Mouse (Mus musculus) stomach, postnatal 0 days (tissue): ENCODE data around the gene Anxa5. TPM values are rescaled to one million over a fixed set of nuclear protein-coding genes. Genes with fewer than 3 reads are reported as not detected.
A peak's percentile ranks its signal among the peaks of the same experiment; 100 is the strongest.

Experiments used
- ATAC-seq: fragments of 200-750 bp; cut with Nextera tagmentation; 2 replicates; pipeline ENCODE4 v1.8.0; 2017; ENCODE audit not compliant: low FRiP score, low TSS enrichment
- DNase-seq: peaks from one replicate; pipeline ENCODE4 v3.0.0-alpha.2; 2016; ENCODE audit warnings: low spot score
- H3K27ac ChIP-seq: fragments of 300-500 bp; sonication (generic); replicated peaks from 2 replicates; pipeline ENCODE4 v1.5.1; 2014; ENCODE audit warnings: mild to moderate bottlenecking, control low read depth
- H3K27me3 ChIP-seq: fragments of 300-500 bp; sonication (generic); 2 replicates; pipeline ENCODE4 v1.6.1; 2014; ENCODE audit warnings: low read length; ENCODE audit not compliant: control insufficient read depth, insufficient read depth
- H3K36me3 ChIP-seq: fragments of 300-500 bp; sonication (generic); 2 replicates; pipeline ENCODE4 v1.6.1; 2014; ENCODE audit warnings: low read length, mixed read lengths; ENCODE audit not compliant: control insufficient read depth, insufficient read depth
- H3K4me1 ChIP-seq: fragments of 300-500 bp; sonication (generic); replicated peaks from 2 replicates; pipeline ENCODE4 v1.6.1; 2014; ENCODE audit warnings: antibody characterized with exemption; ENCODE audit not compliant: control insufficient read depth, insufficient read depth
- H3K4me2 ChIP-seq: fragments of 300-500 bp; sonication (generic); replicated peaks from 2 replicates; pipeline ENCODE4 v1.6.1; 2014; ENCODE audit warnings: low read depth, mild to moderate bottlenecking, control low read depth, moderate library complexity
- H3K4me3 ChIP-seq: fragments of 300-500 bp; sonication (generic); 2 replicates; pipeline ENCODE4 v1.5.1; 2014; ENCODE audit warnings: low read depth, low read length, control low read depth
- H3K9ac ChIP-seq: fragments of 300-500 bp; sonication (generic); 2 replicates; pipeline ENCODE4 v1.6.1; 2014; ENCODE audit warnings: mild to moderate bottlenecking, low read length, control low read depth, mixed read lengths
- H3K9me3 ChIP-seq: fragments of 300-500 bp; sonication (generic); 2 replicates; pipeline ENCODE4 v1.6.1; 2016; ENCODE audit warnings: low read length; ENCODE audit not compliant: control insufficient read depth
- CTCF ChIP-seq: IDR thresholded peaks from 2 replicates; pipeline ENCODE4 v1.5.1; 2016; ENCODE audit warnings: antibody characterized with exemption, low read depth, mild to moderate bottlenecking, moderate library complexity
- EP300 ChIP-seq: optimal IDR thresholded peaks from 2 replicates; pipeline ENCODE3; 2016; ENCODE audit warnings: antibody characterized with exemption
- WGBS: fragments of 180-500 bp; shearing (Covaris S2); extraction: QIAGEN DNeasy Blood & Tissue Kit; methylation state at CpG from one replicate; pipeline ENCODE4 v1.1.7; 2014; 5-methylcytosine and 5-hydroxymethylcytosine counted together
- polyA plus RNA-seq: library from polyadenylated mRNA; unstranded; fragments of >200 nt; fragmentation: Nextera tagmentation; extraction: Ambion mirVana; gene quantifications from 2 replicates; pipeline ENCODE4 v1.2.1, GENCODE M21; 2015

Anxa5 gene
- polyA plus RNA-seq, 1 experiment from 2014 or later = 186 TPM

DNA sequence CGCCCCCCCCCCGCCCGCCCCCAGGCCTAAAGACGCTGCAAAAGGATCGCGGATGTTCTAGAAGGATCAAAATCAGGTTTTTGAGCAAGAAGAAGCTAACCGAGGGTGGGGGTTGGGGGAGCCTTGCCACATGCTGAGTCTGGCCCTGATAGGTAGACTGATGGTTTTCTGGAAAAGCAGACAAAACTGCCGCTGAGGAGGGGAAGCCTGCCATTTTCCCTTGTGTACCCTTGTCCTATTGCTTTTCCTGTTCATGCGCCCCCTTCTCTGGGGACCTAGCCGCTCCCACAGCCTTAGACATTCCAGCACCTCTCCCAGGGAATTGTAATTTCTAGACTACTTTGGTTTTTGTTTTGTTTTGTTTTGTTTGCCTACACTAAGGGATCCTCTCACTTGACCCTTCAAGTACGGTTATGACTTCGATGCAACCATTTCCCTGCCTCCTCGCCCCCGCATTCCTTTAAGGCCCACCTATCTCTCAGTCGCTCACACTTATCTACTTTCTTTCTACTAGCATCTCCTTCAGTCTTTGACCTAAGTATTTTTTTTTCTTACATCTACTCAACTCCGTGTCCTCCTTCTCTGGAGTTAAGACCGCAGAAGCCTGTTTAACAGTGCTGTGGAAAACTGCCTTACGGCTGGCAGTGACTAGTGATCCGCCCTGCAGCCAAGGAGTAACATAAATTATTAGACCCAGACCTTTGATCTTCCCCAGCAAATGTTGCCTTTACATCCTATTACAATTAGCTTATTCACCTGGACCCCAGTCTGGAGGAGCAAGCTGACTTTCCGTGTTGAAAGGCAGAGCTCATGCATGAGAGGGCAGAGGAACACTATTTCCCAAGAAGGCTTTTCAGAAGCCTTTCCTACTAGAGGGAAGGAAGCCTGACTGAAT lies 814 bp upstream of the Anxa5 start:
- Histone ChIP-seq H3K36me3 (no peaks in the 10 kb centered on the region), H3K27ac (peak overlapping the region; percentile 84), H3K4me3 (peak overlapping the region; percentile 86), H3K9me3 (no peaks in the 10 kb centered on the region), H3K4me1 (peaks cover 9% of the 10 kb centered on the region; the same call in 1 of the 2 replicates), H3K27me3 (no peaks in the 10 kb centered on the region), H3K4me2 (peak overlapping the region; percentile 86), H3K9ac (peak overlapping the region; percentile 77)
- DNase-seq = no peak
- 19% methylated on average over 20 of the region's 20 CpGs for WGBS
- no peak for ATAC-seq
- TF ChIP-seq CTCF (no peak), EP300 (no peak)

DNA sequence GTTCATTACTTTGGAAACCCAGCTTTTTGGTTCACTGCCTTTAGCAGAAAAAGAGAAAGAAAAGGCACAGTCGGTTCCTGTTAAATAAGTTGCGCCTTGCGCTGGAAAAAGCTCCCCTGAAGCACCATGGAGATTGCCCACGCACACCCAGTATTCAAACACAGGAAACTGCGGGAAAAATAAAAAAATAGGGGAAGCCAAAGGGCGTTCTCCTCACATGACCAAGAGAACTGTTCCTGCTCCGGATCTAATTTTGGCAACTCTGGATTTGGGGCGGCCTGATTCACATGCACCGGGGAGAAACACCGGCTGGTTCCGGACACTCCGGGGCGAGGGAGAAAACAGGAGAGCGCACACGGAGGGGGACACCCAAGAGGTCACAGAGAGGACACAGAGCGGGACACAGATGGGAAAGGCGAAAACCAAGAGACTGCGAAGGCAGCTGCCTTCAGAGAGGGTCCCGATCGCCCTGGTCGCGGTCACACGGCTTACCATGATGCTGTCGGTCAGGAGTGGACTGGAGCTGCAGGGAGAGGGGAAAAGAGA lies 683 bp downstream of the Anxa5 start:
- peak overlapping the region; percentile 97 for H3K27ac ChIP-seq
- H3K9ac ChIP-seq = peak overlapping the region; percentile 86
- H3K9me3 ChIP-seq = no peaks in the 10 kb centered on the region
- ATAC-seq (peak; percentile 23), DNase-seq (no peak)
- WGBS = under 1% methylated on average over 24 of the region's 24 CpGs
- peaks cover 9% of the 10 kb centered on the region; the same call in 1 of the 2 replicates for H3K4me1 ChIP-seq
- H3K4me2 ChIP-seq = peak overlapping the region; percentile 86
- peak overlapping the region; percentile 86 for H3K4me3 ChIP-seq
- H3K27me3 ChIP-seq = no peaks in the 10 kb centered on the region
- no peaks in the 10 kb centered on the region for H3K36me3 ChIP-seq
- TF ChIP-seq EP300 (no peak), CTCF (no peak)

DNA sequence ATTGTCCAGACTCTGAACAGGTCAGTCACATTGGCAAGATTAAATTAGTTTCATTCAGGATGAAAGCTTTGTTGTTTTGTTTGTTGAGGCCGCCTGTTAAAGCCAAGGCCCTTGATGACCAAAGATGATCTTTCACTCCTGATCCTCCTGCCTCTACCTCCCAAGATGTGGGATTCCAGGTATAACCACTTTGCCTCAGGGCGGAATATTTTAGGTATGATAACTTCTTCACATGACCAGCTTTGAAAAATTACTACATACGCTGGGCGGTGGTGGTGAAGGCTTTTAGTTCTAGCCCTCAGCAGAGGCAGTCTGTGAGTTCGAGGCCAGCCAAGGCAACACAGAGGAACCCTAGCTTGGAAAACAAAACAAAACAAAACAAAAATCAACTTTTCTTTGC lies 1.3 kb downstream of the Anxa5 start:
- TF ChIP-seq CTCF (no peak), EP300 (no peak)
- H3K36me3 ChIP-seq = no peaks in the 10 kb centered on the region
- DNase-seq = no peak
- H3K9ac ChIP-seq = peak overlapping the region; percentile 86; the same call in 1 of the 2 replicates
- H3K27me3 ChIP-seq = no peaks in the 10 kb centered on the region
- H3K4me3 ChIP-seq = peak overlapping the region; percentile 86
- H3K9me3 ChIP-seq = no peaks in the 10 kb centered on the region
- 63% methylated on average over 5 of the region's 5 CpGs for WGBS
- peak overlapping the region; percentile 86 for H3K4me2 ChIP-seq
- H3K27ac ChIP-seq = peak overlapping the region; percentile 97; the same call in 1 of the 2 replicates
- ATAC-seq = no peak
- peaks cover 9% of the 10 kb centered on the region; the same call in 1 of the 2 replicates for H3K4me1 ChIP-seq

DNA sequence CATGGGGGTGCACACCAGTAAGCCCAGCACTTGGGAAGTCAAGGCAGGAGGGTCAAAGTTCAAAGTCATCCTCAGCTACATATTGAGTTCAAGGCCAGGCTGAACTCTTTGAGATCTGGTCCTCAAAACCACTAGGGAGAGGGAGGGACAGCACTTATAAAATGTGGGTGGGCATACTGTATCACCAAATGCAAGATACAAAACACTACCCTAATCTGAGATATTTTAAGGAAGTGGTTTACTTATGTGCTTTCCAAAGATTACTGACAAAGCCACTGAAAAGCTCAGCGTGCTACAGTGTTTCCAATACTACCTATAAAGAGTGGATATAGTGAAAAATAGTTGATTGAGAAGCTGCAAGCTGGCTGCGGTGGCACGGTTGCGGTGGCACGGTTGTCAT lies 2.5 kb downstream of the Anxa5 start:
- ATAC-seq = no peak
- H3K9me3 ChIP-seq = no peaks in the 10 kb centered on the region
- 92% methylated on average over 5 of the region's 5 CpGs for WGBS
- H3K27me3 ChIP-seq = no peaks in the 10 kb centered on the region
- H3K4me3 ChIP-seq = no peak overlapping the region
- peaks cover 9% of the 10 kb centered on the region; the same call in 1 of the 2 replicates for H3K4me1 ChIP-seq
- no peaks in the 10 kb centered on the region for H3K36me3 ChIP-seq
- TF ChIP-seq CTCF = no peak
- TF ChIP-seq EP300 = no peak
- no peak overlapping the region for H3K4me2 ChIP-seq
- H3K27ac ChIP-seq = no peak overlapping the region
- H3K9ac ChIP-seq = no peak overlapping the region
- no peak for DNase-seq

DNA sequence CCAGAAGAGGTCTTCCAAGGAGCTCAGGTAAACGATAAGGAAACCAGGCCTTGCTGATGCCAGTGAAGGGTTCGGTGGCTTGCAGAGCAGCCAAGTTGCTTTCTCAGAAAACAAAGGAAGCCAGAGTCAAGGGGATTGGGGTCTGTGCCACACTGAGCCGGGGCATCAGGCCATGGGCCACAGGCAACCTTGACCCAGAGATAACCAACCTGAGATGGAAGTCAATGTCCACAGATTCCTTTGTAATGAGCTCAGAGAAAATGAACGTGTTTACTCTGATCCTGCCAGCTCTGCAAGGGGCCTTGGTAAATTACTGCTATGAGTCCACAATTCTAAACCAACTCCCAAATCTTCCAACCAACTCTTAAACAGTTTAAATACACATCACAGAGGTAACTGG lies 3.8 kb downstream of the Anxa5 start:
- Histone ChIP-seq H3K4me2 (no peak overlapping the region), H3K36me3 (no peaks in the 10 kb centered on the region), H3K9me3 (no peaks in the 10 kb centered on the region), H3K27me3 (no peaks in the 10 kb centered on the region), H3K9ac (no peak overlapping the region), H3K4me1 (peaks cover 8% of the 10 kb centered on the region; the same call in 1 of the 2 replicates), H3K4me3 (no peak overlapping the region), H3K27ac (no peak overlapping the region)
- WGBS = 54% methylated on average over 4 of the region's 4 CpGs
- DNase-seq = no peak
- TF ChIP-seq EP300 (no peak), CTCF (no peak)
- no peak for ATAC-seq

DNA sequence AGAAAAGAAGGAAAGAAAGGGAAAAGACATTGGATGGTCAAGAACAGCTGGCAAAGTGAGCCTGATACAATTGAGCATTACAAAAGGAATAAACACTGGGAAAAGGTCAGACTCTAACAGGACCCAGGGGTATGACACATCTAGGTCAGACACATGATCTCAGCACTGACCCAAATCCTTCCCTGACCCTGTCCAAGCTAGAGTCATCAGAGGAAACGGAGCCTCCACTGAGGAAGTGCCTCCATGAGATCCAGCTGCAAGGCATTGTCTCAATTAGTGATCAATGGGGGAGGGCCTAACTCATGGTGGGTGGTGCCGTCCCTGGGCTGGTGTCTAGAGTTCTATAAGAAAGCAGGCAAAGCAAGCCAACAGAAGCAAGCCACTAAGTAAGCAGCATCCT lies 6.8 kb downstream of the Anxa5 start:
- no peaks in the 10 kb centered on the region for H3K27me3 ChIP-seq
- 75% methylated on average over 2 of the region's 2 CpGs for whole genome bisulfite sequencing

More for the DNA sequence above, 6.8 kb downstream of the Anxa5 start:
- Histone ChIP-seq H3K4me1 (0 out of 2 replicates have a peak, but pooled peaks cover 2% of the 10 kb centered on the region), H3K27ac (peak overlapping the region; percentile 45), H3K4me3 (no peak overlapping the region), H3K4me2 (no peak overlapping the region), H3K9ac (no peak overlapping the region), H3K9me3 (no peaks in the 10 kb centered on the region), H3K36me3 (no peaks in the 10 kb centered on the region)
- no peak for TF ChIP-seq CTCF
- no peak for TF ChIP-seq EP300
- ATAC-seq = no peak
- DNase-seq = no peak
